In genomic region chr7:132931560-132932351, GRCm38 (mm10) we compare ENCODE assay signal across 8 mouse cellular contexts. TPM values are rescaled to one million over a fixed set of nuclear protein-coding genes. Genes with fewer than 3 reads are reported as not detected.
A peak's percentile ranks its signal among the peaks of the same experiment; 100 is the strongest.
DNase-seq lines count a peak whose midpoint lies in the region; ATAC-seq and TF ChIP-seq lines count a peak whose summit lies in the region.

No protein-coding gene starts in this region.

- H3K4me1 ChIP-seq in CH12.LX (ENCODE audit: control insufficient read depth in 1 of 2, insufficient read depth in 2 of 2), result peaks cover 2 to 8% of the 10 kb centered on the region in 2 experiments; a peak in 2 of 4 replicates
- peaks cover 20% of the 10 kb centered on the region for H3K4me1 ChIP-seq in forebrain, embryonic 10.5 days
- peaks cover 0 to 14% of the 10 kb centered on the region in 2 experiments; a peak in 2 of 4 replicates for H3K4me1 ChIP-seq in heart, embryonic 14.5 days (ENCODE audit: control insufficient read depth in 2 of 2, insufficient read depth in 2 of 2, low read length in 2 of 2)
- H3K4me1 ChIP-seq in kidney, postnatal 0 days (replicated peaks; ENCODE audit: insufficient read depth, low read length), result no peaks in the 10 kb centered on the region
- H3K4me1 ChIP-seq in lung, embryonic 14.5 days (ENCODE audit: insufficient read depth), result 0 out of 2 replicates have a peak, but pooled peaks cover 7% of the 10 kb centered on the region
- H3K4me1 ChIP-seq in neural tube, embryonic 14.5 days (ENCODE audit: control insufficient read depth, insufficient read depth, low read length), result peaks cover 12% of the 10 kb centered on the region

- WGBS in forebrain, embryonic 10.5 days, result under 1% methylated on average over 55 of the region's 55 CpGs
- under 1% methylated on average over 54 of the region's 55 CpGs for WGBS in heart, embryonic 14.5 days
- WGBS in kidney, postnatal 0 days, result under 1% methylated on average over 39 of the region's 55 CpGs
- under 1% methylated on average over 55 of the region's 55 CpGs for WGBS in lung, embryonic 14.5 days
- WGBS in neural tube, embryonic 14.5 days, result under 1% methylated on average over 44 of the region's 55 CpGs

- H3K4me3 ChIP-seq in CH12.LX (replicated peaks in 1 of 3; ENCODE audit: low read depth in 2 of 3, low read length in 2 of 3, poor library complexity in 1 of 3), result peak overlapping the region; percentile 95 to 97 (median 97)
- H3K4me3 ChIP-seq in forebrain, embryonic 10.5 days, result peak overlapping the region; percentile 97
- H3K4me3 ChIP-seq in heart, embryonic 14.5 days (ENCODE audit: control insufficient read depth in 1 of 2, insufficient read depth in 1 of 2, low read depth in 1 of 2, low read length in 2 of 2), result peak overlapping the region; percentile 71 to 88
- peak overlapping the region; percentile 95 for H3K4me3 ChIP-seq in kidney, postnatal 0 days (replicated peaks; ENCODE audit: low read depth, low read length)
- H3K4me3 ChIP-seq in lung, embryonic 14.5 days (ENCODE audit: low read depth, low read length), result peak overlapping the region; percentile 93
- peak overlapping the region; percentile 93 for H3K4me3 ChIP-seq in neural tube, embryonic 14.5 days (ENCODE audit: low read depth, low read length)

- TF ChIP-seq EP300 in CH12.LX (IDR thresholded peaks at IDR 0.05; ENCODE audit: low read length), result no peak

- peak; percentile 36 for ATAC-seq in heart, embryonic 14.5 days (ENCODE audit: insufficient number of reproducible peaks, insufficient read depth, low FRiP score, low read depth)
- no peak for ATAC-seq in kidney, postnatal 0 days (replicated peaks; ENCODE audit: low FRiP score, low read depth)
- no peak for ATAC-seq in lung, embryonic 14.5 days (ENCODE audit: insufficient read depth)
- ATAC-seq in neural tube, embryonic 14.5 days (ENCODE audit: low read depth), result peak; percentile 67

- peaks cover 24% of the 10 kb centered on the region for H3K79me2 ChIP-seq in CH12.LX (replicated peaks; ENCODE audit: control insufficient read depth, extremely low read depth, insufficient read depth, poor library complexity, severe bottlenecking)

- in situ Hi-C loops in CH12.LX (cut with MboI; ENCODE audit: low pct_ligation_motif_present, low pct_unique_long_range_greater_than_20kb, low sequenced_read_pairs), result loop anchor here (5.0 to 10.0 kb wide), 2 partner anchors 36 to 63 kb away; no protein-coding TSS in a partner anchor

- dilution Hi-C loops in CH12.LX (cut with MboI; ENCODE audit: extremely low pct_ligation_motif_present, extremely low pct_unique_long_range_greater_than_20kb, low sequenced_read_pairs), result no loop called here

- TF ChIP-seq RAD21 in CH12.LX (IDR thresholded peaks at IDR 0.05; ENCODE audit: low read depth, low read length), result no peak

- H3K27me3 ChIP-seq in CH12.LX (replicated peaks), result no peaks in the 10 kb centered on the region
- no peaks in the 10 kb centered on the region for H3K27me3 ChIP-seq in forebrain, embryonic 10.5 days (ENCODE audit: poor library complexity, severe bottlenecking)
- no peaks in the 10 kb centered on the region for H3K27me3 ChIP-seq in heart, embryonic 14.5 days (ENCODE audit: control insufficient read depth, insufficient read depth, low read length)
- H3K27me3 ChIP-seq in kidney, postnatal 0 days (ENCODE audit: insufficient read depth, low read length), result no peaks in the 10 kb centered on the region
- H3K27me3 ChIP-seq in lung, embryonic 14.5 days (ENCODE audit: insufficient read depth, low read length), result no peaks in the 10 kb centered on the region
- H3K27me3 ChIP-seq in neural tube, embryonic 14.5 days (ENCODE audit: control insufficient read depth, insufficient read depth, low read length), result no peaks in the 10 kb centered on the region

- H3K9ac ChIP-seq in CH12.LX (ENCODE audit: insufficient read depth, low read depth), result peak overlapping the region; percentile 80
- peak overlapping the region; percentile 97 for H3K9ac ChIP-seq in heart, embryonic 14.5 days (ENCODE audit: low read length)
- peak overlapping the region; percentile 99 for H3K9ac ChIP-seq in kidney, postnatal 0 days (ENCODE audit: low read depth, low read length)
- H3K9ac ChIP-seq in lung, embryonic 14.5 days, result peak overlapping the region; percentile 95
- peak overlapping the region; percentile 93 for H3K9ac ChIP-seq in neural tube, embryonic 14.5 days (replicated peaks; ENCODE audit: low read depth, low read length)

- no peaks in the 10 kb centered on the region for H3K36me3 ChIP-seq in CH12.LX (replicated peaks in 1 of 2; ENCODE audit: control insufficient read depth in 1 of 2, insufficient read depth in 1 of 2, low read length in 1 of 2)
- H3K36me3 ChIP-seq in forebrain, embryonic 10.5 days (replicated peaks), result no peaks in the 10 kb centered on the region
- no peaks in the 10 kb centered on the region for H3K36me3 ChIP-seq in heart, embryonic 14.5 days (ENCODE audit: control insufficient read depth, insufficient read depth, low read length)
- H3K36me3 ChIP-seq in kidney, postnatal 0 days (ENCODE audit: insufficient read depth, low read length), result no peaks in the 10 kb centered on the region
- H3K36me3 ChIP-seq in lung, embryonic 14.5 days (ENCODE audit: insufficient read depth), result no peaks in the 10 kb centered on the region
- H3K36me3 ChIP-seq in neural tube, embryonic 14.5 days (ENCODE audit: control insufficient read depth, insufficient read depth, low read length), result no peaks in the 10 kb centered on the region

- H3K27ac ChIP-seq in CH12.LX (ENCODE audit: insufficient read depth, low read depth), result no peak overlapping the region
- H3K27ac ChIP-seq in forebrain, embryonic 10.5 days, result peak overlapping the region; percentile 96
- H3K27ac ChIP-seq in heart, embryonic 14.5 days (replicated peaks in 1 of 2; ENCODE audit: control insufficient read depth in 1 of 2, insufficient read depth in 1 of 2, low read depth in 2 of 2, low read length in 2 of 2), result peak overlapping the region; percentile 78 to 98
- H3K27ac ChIP-seq in kidney, postnatal 0 days, result peak overlapping the region; percentile 98
- peak overlapping the region; percentile 99 for H3K27ac ChIP-seq in lung, embryonic 14.5 days (ENCODE audit: low read depth)
- H3K27ac ChIP-seq in neural tube, embryonic 14.5 days (ENCODE audit: low read depth, low read length), result peak overlapping the region; percentile 99

- no peaks in the 10 kb centered on the region for H3K9me3 ChIP-seq in CH12.LX (replicated peaks; ENCODE audit: low read length)
- H3K9me3 ChIP-seq in forebrain, embryonic 10.5 days, result no peaks in the 10 kb centered on the region
- H3K9me3 ChIP-seq in heart, embryonic 14.5 days (ENCODE audit: control insufficient read depth, low read length), result no peaks in the 10 kb centered on the region
- no peaks in the 10 kb centered on the region for H3K9me3 ChIP-seq in kidney, postnatal 0 days (replicated peaks; ENCODE audit: low read length)
- no peaks in the 10 kb centered on the region for H3K9me3 ChIP-seq in lung, embryonic 14.5 days (ENCODE audit: low read depth, low read length)
- no peaks in the 10 kb centered on the region for H3K9me3 ChIP-seq in neural tube, embryonic 14.5 days (ENCODE audit: control insufficient read depth, low read length)

- peak; percentile 27 for DNase-seq in CH12.LX (ENCODE audit: extremely low read depth)
- DNase-seq in brain, adult 2 months (ENCODE audit: low read depth, low spot score), result peak; percentile 48
- peak; percentile 53 for DNase-seq in forebrain, embryonic 10.5 days (ENCODE audit: extremely low spot score, low spot score)
- peak; percentile 62 for DNase-seq in kidney, postnatal 0 days (ENCODE audit: low spot score)
- peak; percentile 58 for DNase-seq in lung, embryonic 14.5 days
- DNase-seq in testis, postnatal 14 days (ENCODE audit: low spot score), result peak; percentile 66

- no peak for TF ChIP-seq POLR2A in CH12.LX (IDR thresholded peaks at IDR 0.05; ENCODE audit: low read depth, low read length)

- H3K4me2 ChIP-seq in CH12.LX (ENCODE audit: insufficient read depth, low read depth, poor library complexity, severe bottlenecking), result peak overlapping the region; percentile 91
- peak overlapping the region; percentile 86 for H3K4me2 ChIP-seq in heart, embryonic 14.5 days (ENCODE audit: low read length)
- peak overlapping the region; percentile 73 for H3K4me2 ChIP-seq in kidney, postnatal 0 days (ENCODE audit: low read length)
- peak overlapping the region; percentile 79 for H3K4me2 ChIP-seq in lung, embryonic 14.5 days
- H3K4me2 ChIP-seq in neural tube, embryonic 14.5 days (ENCODE audit: low read depth, low read length), result peak overlapping the region; percentile 86

- TF ChIP-seq CTCF in CH12.LX (conservative IDR thresholded peaks at IDR 0.05 in 1 of 2, IDR thresholded peaks at IDR 0.05 in 1 of 2; ENCODE audit: low read depth in 2 of 2, low read length in 2 of 2), result no peak
- no peak for TF ChIP-seq CTCF in kidney, postnatal 0 days (IDR thresholded peaks at IDR 0.05; ENCODE audit: low read depth)
- TF ChIP-seq CTCF in lung, embryonic 14.5 days (IDR thresholded peaks at IDR 0.05; ENCODE audit: low read depth), result no peak

TF ChIP-seq in CH12.LX, 34 proteins besides CTCF, POLR2A, EP300 and RAD21:
- TF ChIP-seq CHD2 (IDR thresholded peaks at IDR 0.05; ENCODE audit: low read length) (no peak), SIN3A (IDR thresholded peaks at IDR 0.05; ENCODE audit: low read length) (0 out of 2 replicates have a peak, but pooled peaks have one; percentile 28), UBTF (IDR thresholded peaks at IDR 0.05; ENCODE audit: low read depth, low read length) (peak; percentile 59; the same call in 1 of the 2 replicates)

RNA-seq across cellular contexts. Expression of gene Zranb1, which starts 0.8 kb away (rescaled TPM):
- total RNA-seq in CH12.LX (2012; rRNA removed) (10.8 and 11.3 TPM in 2 replicates), CH12.LX (2014; rRNA removed) (17.6 and 22.0 TPM in 2 replicates)
- 11.6 and 11.7 TPM in 2 replicates for polyA plus RNA-seq in CH12.LX (2012; ENCODE audit: insufficient read length, low read depth)
- 8.8 and 9.9 TPM in 2 replicates for polyA plus RNA-seq in forebrain, embryonic 10.5 days (2016; fragmentation: Nextera tagmentation; extraction: Ambion mirVana)
- 12.5 and 13.6 TPM in 2 replicates for polyA plus RNA-seq in heart, embryonic 14.5 days (2014; fragmentation: Nextera tagmentation; extraction: Ambion mirVana)
- 15.1 and 15.3 TPM in 2 replicates for polyA plus RNA-seq in kidney, postnatal 0 days (2015; fragmentation: Nextera tagmentation; extraction: Ambion mirVana)
- 15.0 and 15.5 TPM in 2 replicates for polyA plus RNA-seq in lung, embryonic 14.5 days (2014; fragmentation: Nextera tagmentation; extraction: Ambion mirVana)
- 29.3 and 32.0 TPM in 2 replicates for polyA plus RNA-seq in neural tube, embryonic 14.5 days (2014; fragmentation: Nextera tagmentation; extraction: Ambion mirVana)

Comparison
In these comparisons a context has a peak if more than half of its experiments do, and no peak if none do; other contexts are left out.
1. ATAC-seq: peak in heart, embryonic 14.5 days (single experiment) and neural tube, embryonic 14.5 days (single experiment); none in kidney, postnatal 0 days (single experiment) and lung, embryonic 14.5 days (single experiment).
2. Peak in every context shown above with its lines, with median percentiles within 50 percentile points of each other: DNase-seq, H3K4me2 ChIP-seq, H3K4me3 ChIP-seq and H3K9ac ChIP-seq.